Mouse (Mus musculus) MN1 (cell line): ENCODE measurements at regions not wholly inside any gene's neighbourhood (a gene's known extent, or its start where the extent isn't known, plus 50 kb on each side); places are given as distances from the start of the nearest gene placed in this dataset.

Experiments used
- DNase-seq: peaks from one replicate; pipeline ENCODE4 v3.0.0-alpha.2; 2016; ENCODE audit warnings: low spot score

DNA sequence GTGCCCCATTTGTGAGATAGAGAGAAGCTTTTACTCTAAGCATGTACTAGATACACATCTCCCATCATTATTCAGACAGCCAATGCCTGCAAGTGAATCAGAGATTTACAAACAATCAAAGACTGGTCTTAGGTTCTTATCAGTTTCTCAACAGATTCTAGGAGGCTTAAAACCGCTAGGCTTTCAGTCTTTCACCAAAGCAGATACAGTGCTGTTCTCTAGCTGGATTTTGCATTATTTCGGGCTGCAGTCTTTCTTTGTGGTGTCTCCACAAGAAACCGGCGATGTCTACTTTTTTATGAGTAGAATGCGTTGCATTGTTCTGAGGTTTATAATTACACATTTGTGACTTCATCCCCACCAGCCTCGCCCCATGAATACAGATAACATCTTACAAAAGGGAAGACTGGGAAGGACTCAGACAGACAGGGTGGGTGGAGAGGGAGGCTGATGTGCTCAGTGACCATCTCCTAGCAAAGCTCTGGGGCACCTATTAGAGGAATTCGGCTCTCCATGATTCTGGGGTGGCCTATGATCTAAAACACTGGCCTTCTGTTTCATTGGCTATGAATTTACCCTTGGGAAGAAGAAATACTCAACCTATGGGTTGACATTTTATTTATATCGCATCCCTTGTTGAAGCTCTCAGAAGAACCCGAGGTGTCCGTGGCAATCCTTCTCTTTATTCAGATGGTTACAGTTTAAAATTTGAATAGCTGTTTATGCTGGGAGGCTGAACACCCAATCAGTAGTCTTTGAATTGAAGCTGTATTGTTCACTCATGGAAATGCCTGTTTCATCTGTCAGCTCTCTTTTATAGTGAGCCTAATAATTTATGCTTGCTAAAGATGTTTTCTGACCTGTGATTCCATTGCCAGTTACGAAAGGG, 343.8 kb downstream of the Tmem161b start:
- DNase-seq, result no peak

DNA sequence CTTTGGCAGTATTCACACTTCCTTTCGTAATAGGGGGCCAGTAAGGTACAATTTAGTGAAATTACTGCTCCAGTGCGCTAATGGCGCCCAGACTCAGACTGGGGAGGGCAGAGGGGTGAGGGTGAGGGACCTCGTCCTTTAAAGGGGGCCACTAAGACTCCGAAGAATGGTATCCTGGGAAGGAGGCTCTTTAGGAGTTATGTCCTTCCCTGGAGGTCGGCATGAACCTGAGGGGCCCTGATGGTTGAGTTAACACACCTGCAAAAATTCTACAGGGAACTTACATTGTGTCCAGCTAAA, 344.4 kb downstream of the Tmem161b start:
- DNase-seq, result no peak

DNA sequence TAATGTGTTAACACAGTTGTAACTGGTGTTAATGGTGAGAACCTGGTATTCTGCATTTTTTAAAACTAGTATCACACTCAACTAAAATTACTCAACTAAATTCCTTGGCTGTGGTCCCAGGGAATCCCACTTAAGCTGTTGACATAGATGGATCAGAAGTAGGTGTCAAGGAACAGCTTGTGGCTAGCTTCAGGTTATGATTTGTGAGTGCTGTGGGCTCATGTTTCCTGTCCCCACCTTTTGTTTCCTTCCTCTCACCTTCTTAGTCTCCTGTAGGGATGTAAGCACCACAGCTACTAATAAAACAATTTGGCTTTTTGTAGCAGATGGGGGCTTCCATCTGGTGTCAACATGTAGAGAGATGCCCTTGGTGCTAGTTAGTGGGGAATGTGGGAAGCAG, 347.3 kb downstream of the Tmem161b start:
- DNase-seq, result no peak

- no peak for DNase-seq
Measured at GRCm38 (mm10) chr13:84570206-84570605, 348.1 kb downstream of the Tmem161b start.

GRCm38 (mm10) chr13:84570984-84571844, 349.1 kb downstream of the Tmem161b start:
- no peak for DNase-seq

- DNase-seq, result no peak
Measured at GRCm38 (mm10) chr13:84571845-84572193, 349.7 kb downstream of the Tmem161b start.

DNA sequence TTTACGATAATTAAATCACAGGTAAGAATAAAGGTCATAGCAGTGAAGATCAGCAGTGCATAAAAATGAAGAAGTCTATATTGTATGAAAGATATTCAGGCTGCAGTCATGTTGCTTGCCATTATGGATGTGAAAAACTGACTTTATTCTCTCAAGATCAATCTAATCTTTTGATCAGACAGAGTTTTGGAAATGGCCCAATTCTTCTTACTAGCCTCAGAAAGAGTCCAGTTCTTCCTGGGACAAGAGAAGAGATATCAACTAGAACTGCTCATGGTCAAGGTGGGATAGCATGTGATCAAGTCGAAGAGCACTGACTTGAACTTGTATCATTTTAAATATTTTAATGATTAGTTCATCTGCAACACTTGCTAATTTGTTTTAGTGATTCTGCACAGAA, 350.1 kb downstream of the Tmem161b start:
- no peak for DNase-seq

DNA sequence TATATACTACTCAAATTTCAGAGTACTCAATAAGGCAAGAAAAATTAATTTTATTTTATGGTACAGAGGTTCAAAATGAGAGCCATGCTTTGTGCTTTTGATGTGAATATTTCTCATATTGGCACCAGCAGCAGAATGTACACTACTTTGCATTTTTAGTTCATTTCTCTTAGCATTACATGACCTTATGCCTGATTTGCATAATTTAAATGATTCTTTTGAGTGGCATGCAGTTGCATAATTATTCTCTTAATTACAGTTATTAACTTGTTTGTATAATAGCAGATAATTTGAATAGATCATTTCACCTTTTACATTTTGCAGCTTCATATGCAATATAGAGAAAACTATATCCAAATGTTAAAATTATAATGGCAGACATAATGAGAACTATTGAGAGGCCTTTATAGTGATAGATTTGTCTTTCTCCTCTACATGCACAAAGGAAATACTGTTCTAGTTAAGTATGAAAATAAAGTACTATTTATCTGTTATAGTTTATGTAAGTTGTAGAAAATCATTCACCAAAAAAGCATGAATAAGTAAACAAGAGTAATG, 374.6 kb downstream of the Tmem161b start:
- DNase-seq, result no peak

- no peak for DNase-seq
Measured at GRCm38 (mm10) chr13:84602612-84603011, 380.5 kb downstream of the Tmem161b start.

DNA sequence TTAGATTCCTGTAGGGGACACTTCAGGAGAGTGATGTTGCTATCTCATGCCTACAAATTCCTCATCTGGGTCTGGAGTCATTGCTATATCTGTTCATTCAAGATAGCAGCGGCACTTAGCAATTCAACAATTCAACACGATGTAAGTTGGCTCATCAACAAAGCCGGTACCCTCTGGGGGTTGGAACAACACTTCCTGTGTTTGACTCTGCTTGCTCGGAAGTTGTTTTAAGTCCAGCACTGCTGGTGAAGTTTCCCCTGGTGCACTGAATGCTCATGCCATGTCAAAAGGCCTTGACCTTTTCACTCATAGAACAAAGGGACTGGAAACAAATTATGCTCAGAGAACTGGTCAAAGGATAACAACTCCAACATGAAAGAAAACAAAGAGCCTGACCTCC, 390.4 kb downstream of the Tmem161b start:
- no peak for DNase-seq

DNA sequence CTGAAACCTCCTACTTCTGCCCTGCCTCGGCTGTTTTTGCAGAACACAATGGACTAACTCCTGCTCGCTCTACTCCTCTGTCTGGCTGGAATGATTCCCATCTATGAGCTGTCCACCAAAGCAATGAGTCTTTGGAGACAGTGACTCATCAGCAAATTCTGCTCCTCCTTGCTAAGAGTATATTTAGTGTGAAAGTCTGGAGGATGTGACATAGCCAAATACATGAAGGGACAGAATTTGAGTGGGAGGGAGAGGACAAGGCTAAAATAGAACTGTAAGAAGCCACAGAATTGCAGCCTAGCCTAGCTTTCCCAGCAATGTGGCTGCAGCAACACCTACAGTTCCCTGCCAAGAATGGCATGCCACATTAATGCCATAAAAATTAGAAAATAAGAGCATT, 390.9 kb downstream of the Tmem161b start:
- DNase-seq, result no peak

- DNase-seq, result no peak
Measured at GRCm38 (mm10) chr13:84624691-84625090, 402.6 kb downstream of the Tmem161b start.

- DNase-seq, result no peak
Measured at GRCm38 (mm10) chr13:84625527-84625926, 403.4 kb downstream of the Tmem161b start.

DNA sequence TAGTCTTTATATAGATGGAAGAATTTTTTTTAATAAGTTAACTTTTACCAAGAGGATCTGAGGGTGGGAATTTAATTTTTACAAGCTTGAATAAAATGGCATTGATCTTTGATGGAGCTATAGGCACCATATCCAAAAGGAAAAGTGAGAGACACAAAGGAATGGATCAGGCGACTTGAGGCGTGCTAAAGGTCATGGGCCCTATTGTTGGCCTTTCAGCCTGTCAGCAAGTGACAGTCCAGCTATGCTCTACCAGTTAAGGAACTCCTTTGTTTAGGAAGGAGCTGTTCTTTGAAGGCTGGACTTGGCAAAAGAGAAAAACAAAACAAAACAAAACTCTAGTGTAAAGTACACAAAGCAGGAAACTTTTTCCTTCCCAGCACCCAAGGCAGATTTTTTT, 403.8 kb downstream of the Tmem161b start:
- no peak for DNase-seq

DNA sequence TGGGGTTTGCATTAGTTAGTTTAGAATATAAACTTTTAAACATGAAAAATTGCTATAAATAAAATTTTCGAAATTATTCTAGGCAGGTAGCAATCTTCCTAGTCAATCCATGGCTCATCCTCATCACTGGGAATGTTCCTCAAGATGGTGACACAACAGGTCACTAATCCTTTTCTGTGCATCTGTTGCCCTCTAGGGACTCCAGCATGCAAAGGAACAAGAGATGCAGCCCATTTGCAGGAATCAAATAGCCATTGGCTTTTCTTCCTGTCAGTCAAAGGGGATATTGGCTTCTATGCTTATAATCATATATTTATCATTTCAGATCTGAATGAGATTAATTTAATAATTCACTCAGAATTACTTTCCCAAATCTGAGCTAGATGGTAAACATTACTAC, 404.3 kb downstream of the Tmem161b start:
- DNase-seq, result no peak

DNA sequence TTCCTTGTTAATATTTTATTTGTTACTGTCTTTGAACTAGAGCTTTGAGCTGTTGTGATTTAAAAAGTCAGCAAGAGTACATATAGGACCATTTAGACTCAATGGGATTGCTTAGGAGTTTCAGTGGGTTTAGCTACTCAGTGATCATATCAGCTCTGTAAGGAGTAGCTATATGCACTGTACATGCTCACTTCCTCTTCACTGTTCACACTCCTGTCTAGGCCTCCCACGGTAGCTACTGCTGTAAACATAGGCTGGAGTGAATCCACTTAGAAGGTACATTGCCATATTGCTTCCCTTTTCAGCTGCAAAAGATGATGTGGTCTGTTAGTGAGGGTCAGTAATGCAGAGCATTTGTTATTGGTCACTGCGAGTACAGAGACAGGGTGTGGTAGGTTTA, 408.6 kb downstream of the Tmem161b start:
- DNase-seq, result no peak

DNA sequence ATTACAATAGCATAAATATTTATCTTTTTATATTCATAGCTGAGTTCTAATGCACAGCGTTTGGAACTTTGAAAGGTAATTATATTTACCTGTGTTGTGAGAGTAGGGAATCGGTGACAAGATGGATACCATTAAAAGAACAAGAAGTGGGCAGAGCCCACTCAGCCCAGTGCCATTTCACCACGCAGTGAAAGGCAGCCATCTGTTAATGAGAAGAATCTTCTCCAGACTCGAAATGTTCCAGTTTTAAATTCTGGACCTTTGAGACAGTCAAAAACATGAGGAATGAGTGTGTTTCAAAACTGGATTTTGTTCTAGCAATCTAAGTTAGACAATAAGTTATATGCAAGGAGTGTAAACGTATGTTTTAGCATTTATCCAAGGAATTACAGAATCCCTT, 410.4 kb downstream of the Tmem161b start:
- no peak for DNase-seq

DNA sequence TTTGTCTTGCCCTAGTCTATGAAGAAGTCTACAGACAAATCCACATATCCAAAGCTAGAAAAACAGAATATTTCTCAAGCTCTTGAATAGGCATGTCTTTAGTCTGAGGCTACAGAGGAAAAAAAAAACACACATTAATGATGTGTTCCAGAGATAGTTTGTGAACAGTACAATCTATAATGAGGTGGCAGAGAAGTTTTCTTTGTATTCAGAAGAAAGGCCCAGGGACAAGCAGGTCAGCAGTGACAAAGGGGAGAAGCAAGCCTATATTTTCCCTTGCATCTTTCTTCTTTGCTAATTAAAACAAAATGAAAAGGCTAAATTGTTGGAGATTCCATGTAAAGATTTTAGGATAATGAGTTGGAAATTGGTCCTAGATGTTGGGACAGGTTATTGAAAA, 414.7 kb downstream of the Tmem161b start:
- no peak for DNase-seq

GRCm38 (mm10) chr13:84637606-84638005, 415.5 kb downstream of the Tmem161b start:
- DNase-seq, result no peak

- DNase-seq, result no peak
Measured at GRCm38 (mm10) chr13:84638401-84638934, 416.4 kb downstream of the Tmem161b start.

- DNase-seq, result no peak
Measured at GRCm38 (mm10) chr13:84639087-84640022, 417.3 kb downstream of the Tmem161b start.

DNA sequence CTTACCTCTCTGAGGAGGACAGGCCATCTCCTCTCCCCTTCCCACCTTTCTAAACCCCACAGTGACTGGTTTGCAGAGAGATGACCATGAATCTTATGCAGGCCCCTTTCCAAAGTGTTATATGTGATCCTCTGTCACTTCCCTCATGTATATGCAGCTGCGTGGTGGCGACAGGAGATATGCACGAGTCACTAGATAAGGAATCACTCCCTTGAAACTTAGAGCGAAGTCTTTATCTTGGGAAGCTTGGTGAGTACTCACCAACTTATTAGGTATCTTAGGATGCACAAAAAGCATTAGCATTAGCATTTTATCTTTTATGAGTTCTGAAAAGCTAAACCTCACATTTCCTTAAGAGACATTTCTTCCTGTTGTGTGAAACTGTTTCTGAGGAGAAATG, 421.9 kb downstream of the Tmem161b start:
- no peak for DNase-seq
